Mouse (Mus musculus): ENCODE results near the gene Lama5. TPM values are rescaled to one million over a fixed set of nuclear protein-coding genes. Genes with fewer than 3 reads are reported as not detected.

The Lama5 gene
- polyA plus RNA-seq (2015; fragmentation: Nextera tagmentation; extraction: Ambion mirVana): 1.9 and 2.1 TPM in 2 replicates

GRCm38 (mm10) chr2:180225762-180226378, at the start of gene Lama5:
Gene Lama5, minus strand, starts transcription at chr2:180225859.
- peaks cover 51% of the 10 kb centered on the region for H3K4me1 ChIP-seq (replicated peaks)
- peak within 1 kb of the TSS; percentile 53 for H3K4me3 ChIP-seq
- peak; percentile 37; the same call in 1 of the 2 replicates for ATAC-seq (ENCODE audit: low FRiP score)
- peaks cover 57% of the 10 kb centered on the region for H3K27me3 ChIP-seq
- peak within 1 kb of the TSS; percentile 72 for H3K9ac ChIP-seq
- peak within 1 kb of the TSS; percentile 92 for H3K4me2 ChIP-seq
- no peak within 1 kb of the TSS for H3K27ac ChIP-seq
- WGBS: under 1% methylated on average over 22 of the region's 37 CpGs
- no peaks in the 10 kb centered on the region for H3K9me3 ChIP-seq
- H3K36me3 ChIP-seq: no peaks in the 10 kb centered on the region

- no peaks in the 10 kb centered on the region for H3K9me3 ChIP-seq
- H3K36me3 ChIP-seq: peaks cover 17% of the 10 kb centered on the region
- WGBS: 86% methylated on average over 2 of the region's 2 CpGs
- H3K27ac ChIP-seq: no peak overlapping the region
- no peak for ATAC-seq (ENCODE audit: low FRiP score)
- H3K27me3 ChIP-seq: peaks cover 19% of the 10 kb centered on the region
- H3K4me1 ChIP-seq (replicated peaks): peaks cover 39% of the 10 kb centered on the region
- H3K4me3 ChIP-seq: no peak overlapping the region
- no peak overlapping the region for H3K4me2 ChIP-seq
- H3K9ac ChIP-seq: no peak overlapping the region
Observed at GRCm38 (mm10) chr2:180274523-180274922, 48.9 kb upstream of the Lama5 start.

- H3K27me3 ChIP-seq: peaks cover 16% of the 10 kb centered on the region
- H3K4me1 ChIP-seq (replicated peaks): peaks cover 43% of the 10 kb centered on the region
- peaks cover 22% of the 10 kb centered on the region for H3K36me3 ChIP-seq
- peak within 1 kb of the TSS; percentile 87 for H3K4me3 ChIP-seq
- WGBS: 8% methylated on average over 64 of the region's 68 CpGs
- H3K9ac ChIP-seq: peak within 1 kb of the TSS; percentile 94
- ATAC-seq (ENCODE audit: low FRiP score): peak; percentile 94
- H3K4me2 ChIP-seq: peak within 1 kb of the TSS; percentile 75
- peak within 1 kb of the TSS; percentile 81 for H3K27ac ChIP-seq
- H3K9me3 ChIP-seq: no peaks in the 10 kb centered on the region
Observed at GRCm38 (mm10) chr2:180273394-180274244, 48.0 kb upstream of the Lama5 start, which contains the start of gene Cables2. Gene Cables2, minus strand, starts transcription at chr2:180273496.

GRCm38 (mm10) chr2:180272884-180273321, 47.2 kb upstream of the Lama5 start:
- H3K4me1 ChIP-seq (replicated peaks): peaks cover 48% of the 10 kb centered on the region
- under 1% methylated on average over 25 of the region's 37 CpGs for WGBS
- H3K27ac ChIP-seq: peak overlapping the region; percentile 81
- peaks cover 16% of the 10 kb centered on the region for H3K27me3 ChIP-seq
- peak; percentile 40 for ATAC-seq (ENCODE audit: low FRiP score)
- H3K9me3 ChIP-seq: no peaks in the 10 kb centered on the region
- H3K9ac ChIP-seq: peak overlapping the region; percentile 94
- peak overlapping the region; percentile 75 for H3K4me2 ChIP-seq
- H3K4me3 ChIP-seq: peak overlapping the region; percentile 87
- peaks cover 27% of the 10 kb centered on the region for H3K36me3 ChIP-seq

- H3K4me3 ChIP-seq: peak overlapping the region; percentile 87
Observed at GRCm38 (mm10) chr2:180271804-180272395, 46.2 kb upstream of the Lama5 start.

GRCm38 (mm10) chr2:180270537-180271255, 45.0 kb upstream of the Lama5 start:
- WGBS: 80% methylated on average over 7 of the region's 7 CpGs
- peaks cover 7% of the 10 kb centered on the region for H3K27me3 ChIP-seq
- H3K4me2 ChIP-seq: no peak overlapping the region
- H3K9me3 ChIP-seq: no peaks in the 10 kb centered on the region
- peak overlapping the region; percentile 94; the same call in 1 of the 2 replicates for H3K9ac ChIP-seq
- H3K4me1 ChIP-seq (replicated peaks): peaks cover 46% of the 10 kb centered on the region
- no peak overlapping the region for H3K4me3 ChIP-seq
- H3K27ac ChIP-seq: no peak overlapping the region
- peaks cover 37% of the 10 kb centered on the region for H3K36me3 ChIP-seq
- no peak for ATAC-seq (ENCODE audit: low FRiP score)

More at GRCm38 (mm10) chr2:180271804-180272395, 46.2 kb upstream of the Lama5 start:
- ATAC-seq (ENCODE audit: low FRiP score): no peak
- Histone ChIP-seq H3K9me3 (no peaks in the 10 kb centered on the region), H3K36me3 (peaks cover 27% of the 10 kb centered on the region), H3K9ac (peak overlapping the region; percentile 94), H3K27me3 (peaks cover 14% of the 10 kb centered on the region), H3K4me1 (replicated peaks) (peaks cover 48% of the 10 kb centered on the region), H3K4me2 (peak overlapping the region; percentile 75), H3K27ac (no peak overlapping the region)
- 76% methylated on average over 5 of the region's 5 CpGs for WGBS

GRCm38 (mm10) chr2:180269329-180269728, 43.7 kb upstream of the Lama5 start:
- H3K4me2 ChIP-seq: no peak overlapping the region
- H3K4me3 ChIP-seq: no peak overlapping the region
- H3K4me1 ChIP-seq (replicated peaks): peaks cover 46% of the 10 kb centered on the region
- H3K27me3 ChIP-seq: peaks cover 1% of the 10 kb centered on the region; the same call in 1 of the 2 replicates
- no peak overlapping the region for H3K9ac ChIP-seq
- H3K27ac ChIP-seq: no peak overlapping the region
- ATAC-seq (ENCODE audit: low FRiP score): no peak
- peaks cover 40% of the 10 kb centered on the region for H3K36me3 ChIP-seq
- 95% methylated on average over 10 of the region's 10 CpGs for WGBS
- H3K9me3 ChIP-seq: no peaks in the 10 kb centered on the region

- no peaks in the 10 kb centered on the region for H3K9me3 ChIP-seq
- no peak for ATAC-seq (ENCODE audit: low FRiP score)
- peaks cover 42% of the 10 kb centered on the region for H3K4me1 ChIP-seq (replicated peaks)
- H3K9ac ChIP-seq: no peak overlapping the region
- H3K4me3 ChIP-seq: no peak overlapping the region
- 0 out of 2 replicates have a peak overlapping the region, but pooled peaks have one; percentile 18 for H3K27ac ChIP-seq
- H3K36me3 ChIP-seq: peaks cover 53% of the 10 kb centered on the region
- 60% methylated on average over 2 of the region's 2 CpGs for WGBS
- H3K27me3 ChIP-seq: no peaks in the 10 kb centered on the region
- H3K4me2 ChIP-seq: no peak overlapping the region
Observed at GRCm38 (mm10) chr2:180267955-180268354, 42.3 kb upstream of the Lama5 start.

GRCm38 (mm10) chr2:180262891-180263290, 37.2 kb upstream of the Lama5 start:
- 90% methylated on average over 10 of the region's 10 CpGs for WGBS
- Histone ChIP-seq H3K9me3 (no peaks in the 10 kb centered on the region), H3K4me1 (replicated peaks) (peaks cover 10% of the 10 kb centered on the region), H3K27me3 (no peaks in the 10 kb centered on the region), H3K4me3 (no peak overlapping the region), H3K36me3 (peaks cover 71% of the 10 kb centered on the region), H3K9ac (no peak overlapping the region), H3K27ac (no peak overlapping the region), H3K4me2 (no peak overlapping the region)
- ATAC-seq (ENCODE audit: low FRiP score): no peak

GRCm38 (mm10) chr2:180262441-180262840, 36.8 kb upstream of the Lama5 start:
- H3K9ac ChIP-seq: no peak overlapping the region
- ATAC-seq (ENCODE audit: low FRiP score): no peak
- H3K27ac ChIP-seq: no peak overlapping the region
- peaks cover 71% of the 10 kb centered on the region for H3K36me3 ChIP-seq
- no peak overlapping the region for H3K4me3 ChIP-seq
- H3K4me1 ChIP-seq (replicated peaks): peaks cover 12% of the 10 kb centered on the region
- H3K4me2 ChIP-seq: no peak overlapping the region
- no peaks in the 10 kb centered on the region for H3K27me3 ChIP-seq
- 79% methylated on average over 3 of the region's 3 CpGs for WGBS
- no peaks in the 10 kb centered on the region for H3K9me3 ChIP-seq

GRCm38 (mm10) chr2:180261901-180262300, 36.2 kb upstream of the Lama5 start:
- H3K9ac ChIP-seq: no peak overlapping the region
- no peaks in the 10 kb centered on the region for H3K9me3 ChIP-seq
- H3K4me2 ChIP-seq: no peak overlapping the region
- no peak overlapping the region for H3K4me3 ChIP-seq
- H3K4me1 ChIP-seq (replicated peaks): peaks cover 12% of the 10 kb centered on the region
- WGBS: 90% methylated on average over 7 of the region's 7 CpGs
- no peak overlapping the region for H3K27ac ChIP-seq
- no peaks in the 10 kb centered on the region for H3K27me3 ChIP-seq
- H3K36me3 ChIP-seq: peaks cover 71% of the 10 kb centered on the region
- ATAC-seq (ENCODE audit: low FRiP score): no peak

Measured in hindbrain, embryonic 13.5 days (tissue).